Mouse (Mus musculus): ENCODE data around the gene Frs2.

DNA sequence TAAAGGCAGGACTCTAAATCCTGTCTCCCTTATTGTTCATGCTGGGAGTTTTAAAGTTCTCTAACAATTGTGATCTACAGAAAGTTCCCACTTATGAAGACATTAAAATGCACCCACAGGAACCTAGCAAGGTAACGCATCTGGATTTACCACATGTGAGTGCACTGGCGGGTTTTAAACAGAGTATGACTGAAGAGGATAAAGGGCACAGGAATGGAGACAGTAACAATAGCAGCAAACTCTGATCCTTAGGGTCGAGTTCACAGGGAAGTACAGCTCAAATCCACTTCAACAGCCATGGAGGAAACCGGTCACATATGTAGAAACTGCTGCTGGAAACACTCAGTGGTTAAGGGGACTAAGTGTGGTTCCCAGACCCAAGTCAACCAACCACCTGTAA, 99.1 kb downstream of the Frs2 start:
- TF ChIP-seq CTCF (IDR thresholded peaks at IDR 0.05; ENCODE audit: low read depth) (no peak), EP300 (IDR thresholded peaks at IDR 0.05; ENCODE audit: low read depth) (no peak)
